Mouse (Mus musculus) midbrain, embryonic 15.5 days (tissue): ENCODE data around the gene Skap2. TPM values are rescaled to one million over a fixed set of nuclear protein-coding genes. Genes with fewer than 3 reads are reported as not detected.

ENCODE experiments used
- ATAC-seq: fragments of 200-750 bp; cut with Nextera tagmentation; replicated peaks from 2 replicates; pipeline ENCODE4 v1.8.0; 2017; ENCODE audit warnings: moderate TSS enrichment
- H3K27ac ChIP-seq: fragments of 300-500 bp; sonication (generic); 2 replicates; pipeline ENCODE4 v1.5.1; 2015; ENCODE audit warnings: mild to moderate bottlenecking, inconsistent platforms
- H3K27me3 ChIP-seq: fragments of 300-500 bp; sonication (generic); replicated peaks from 2 replicates; pipeline ENCODE4 v1.6.1; 2015; ENCODE audit warnings: inconsistent platforms
- H3K36me3 ChIP-seq: fragments of 300-500 bp; sonication (generic); replicated peaks from 2 replicates; pipeline ENCODE4 v1.6.1; 2015; ENCODE audit warnings: inconsistent platforms
- H3K4me1 ChIP-seq: fragments of 300-500 bp; sonication (generic); 2 replicates; pipeline ENCODE4 v1.6.1; 2015; ENCODE audit warnings: inconsistent platforms
- H3K4me2 ChIP-seq: fragments of 300-500 bp; sonication (generic); 2 replicates; pipeline ENCODE4 v1.6.1; 2015; ENCODE audit warnings: inconsistent platforms, mild to moderate bottlenecking, moderate library complexity
- H3K4me3 ChIP-seq: fragments of 300-500 bp; sonication (generic); 2 replicates; pipeline ENCODE4 v1.5.1; 2015; ENCODE audit warnings: mild to moderate bottlenecking, inconsistent platforms
- H3K9ac ChIP-seq: fragments of 300-500 bp; sonication (generic); 2 replicates; pipeline ENCODE4 v1.6.1; 2015; ENCODE audit warnings: mild to moderate bottlenecking, inconsistent platforms
- H3K9me3 ChIP-seq: fragments of 300-500 bp; sonication (generic); 2 replicates; pipeline ENCODE4 v1.6.1; 2016; ENCODE audit warnings: inconsistent platforms
- WGBS: fragments of 180-500 bp; shearing (Covaris S2); methylation state at CpG from one replicate; pipeline ENCODE4 v1.1.7; 2015; ENCODE audit warnings: mixed read lengths; 5-methylcytosine and 5-hydroxymethylcytosine counted together
- polyA plus RNA-seq: library from polyadenylated mRNA; unstranded; fragments of >200 nt; fragmentation: Nextera tagmentation; extraction: Ambion mirVana; gene quantifications from 2 replicates; pipeline ENCODE4 v1.2.1, GENCODE M21; 2015

The Skap2 gene
- polyA plus RNA-seq, 1 experiment from 2014 or later, result 5.4 TPM

DNA sequence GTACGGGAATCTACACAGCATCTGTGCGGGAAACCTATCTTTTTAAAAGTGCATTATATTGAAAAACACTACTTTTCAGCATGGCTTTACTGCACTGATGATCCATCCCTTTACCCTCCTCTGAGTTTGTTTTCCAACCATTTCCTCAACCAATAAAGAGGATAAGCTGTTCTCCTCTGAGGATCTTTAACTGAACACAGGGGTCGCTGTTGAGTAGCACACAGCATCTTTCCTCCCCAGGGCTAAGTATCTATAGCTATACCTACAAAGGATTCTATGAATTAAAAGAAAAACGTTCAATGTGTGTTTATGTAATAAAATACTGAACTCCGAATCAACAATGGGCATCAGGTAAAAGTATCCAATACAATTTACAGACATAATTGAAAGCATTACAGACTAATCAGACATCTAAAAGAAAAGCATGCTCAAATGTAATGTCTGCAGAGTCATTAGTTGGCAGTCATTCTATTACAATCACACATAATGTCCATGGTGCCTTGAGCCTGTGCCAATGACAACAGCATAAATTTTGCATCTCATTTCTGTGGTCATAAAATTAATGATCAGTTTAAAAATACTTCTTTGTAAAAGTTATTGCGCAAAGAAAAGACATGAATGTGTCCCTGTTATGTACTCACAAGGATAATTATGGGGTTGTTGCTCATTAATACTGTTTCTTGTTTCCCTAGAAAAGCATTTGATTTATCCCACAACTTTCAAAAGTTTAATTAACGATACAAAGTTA lies 13.8 kb downstream of the Skap2 start:
- Histone ChIP-seq H3K9me3 (no peaks in the 10 kb centered on the region), H3K9ac (no peak overlapping the region), H3K27ac (no peak overlapping the region), H3K4me1 (no peaks in the 10 kb centered on the region), H3K4me2 (no peak overlapping the region), H3K27me3 (peaks cover 43% of the 10 kb centered on the region), H3K36me3 (no peaks in the 10 kb centered on the region), H3K4me3 (no peak overlapping the region)
- WGBS, result 53% methylated on average over 7 of the region's 7 CpGs
- ATAC-seq, result no peak

GRCm38 (mm10) chr6:51987999-51988398 lies 24.4 kb downstream of the Skap2 start:
- Histone ChIP-seq H3K4me3 (no peak overlapping the region), H3K27me3 (0 out of 2 replicates have a peak, but pooled peaks cover 3% of the 10 kb centered on the region), H3K4me1 (no peaks in the 10 kb centered on the region), H3K9ac (no peak overlapping the region), H3K4me2 (no peak overlapping the region), H3K27ac (no peak overlapping the region), H3K9me3 (no peaks in the 10 kb centered on the region), H3K36me3 (no peaks in the 10 kb centered on the region)
- 77% methylated on average over 2 of the region's 2 CpGs for WGBS
- ATAC-seq, result no peak

DNA sequence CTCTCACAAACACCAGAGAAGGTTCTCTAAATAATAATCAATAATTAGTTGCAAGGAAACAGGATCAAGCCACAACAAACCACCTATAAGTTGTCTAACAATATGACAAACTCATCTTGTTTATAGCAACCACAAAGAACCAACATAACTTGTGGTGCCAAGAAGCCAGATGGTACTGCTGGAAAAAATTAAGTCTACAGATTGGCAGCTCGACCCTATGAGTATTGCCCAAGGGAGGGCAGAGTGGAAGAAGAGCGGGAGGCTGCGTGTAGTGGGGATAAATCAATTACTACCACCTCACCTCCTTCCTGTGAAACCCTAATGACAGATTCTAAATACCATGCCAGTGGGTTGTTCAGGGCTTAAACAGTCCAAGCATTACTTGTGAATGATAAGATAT lies 34.7 kb downstream of the Skap2 start:
- no peaks in the 10 kb centered on the region for H3K27me3 ChIP-seq
- no peaks in the 10 kb centered on the region for H3K36me3 ChIP-seq
- H3K9ac ChIP-seq, result no peak overlapping the region
- no peaks in the 10 kb centered on the region for H3K4me1 ChIP-seq
- no peak overlapping the region for H3K4me3 ChIP-seq
- H3K4me2 ChIP-seq, result no peak overlapping the region
- 63% methylated on average over 3 of the region's 3 CpGs for WGBS
- no peaks in the 10 kb centered on the region for H3K9me3 ChIP-seq
- no peak overlapping the region for H3K27ac ChIP-seq
- no peak for ATAC-seq

GRCm38 (mm10) chr6:51975751-51976150 lies 36.6 kb downstream of the Skap2 start:
- Histone ChIP-seq H3K27ac (no peak overlapping the region), H3K36me3 (no peaks in the 10 kb centered on the region), H3K4me3 (no peak overlapping the region), H3K4me1 (no peaks in the 10 kb centered on the region), H3K27me3 (no peaks in the 10 kb centered on the region), H3K9me3 (no peaks in the 10 kb centered on the region), H3K4me2 (no peak overlapping the region), H3K9ac (no peak overlapping the region)
- ATAC-seq, result no peak
- 63% methylated on average over 4 of the region's 4 CpGs for WGBS

DNA sequence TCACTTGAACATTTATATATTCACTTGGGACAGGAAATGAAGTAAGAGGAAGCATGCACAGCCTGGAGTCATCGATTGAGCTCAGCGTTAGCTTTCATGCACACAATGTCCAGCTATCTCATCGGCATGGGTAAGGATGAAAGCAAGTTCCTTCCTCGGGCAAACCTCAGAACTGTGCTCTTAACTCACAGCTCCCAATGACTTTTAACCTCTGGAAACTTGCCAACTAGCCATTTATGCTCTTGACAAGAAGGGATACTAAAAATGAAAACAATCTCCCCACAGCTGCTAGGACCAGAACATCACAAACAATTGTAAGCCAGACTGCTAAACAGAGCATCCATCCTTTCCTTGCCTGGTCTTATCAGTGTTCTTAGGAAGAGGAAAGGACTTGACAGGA lies 53.4 kb downstream of the Skap2 start:
- Histone ChIP-seq H3K4me3 (no peak overlapping the region), H3K9me3 (no peaks in the 10 kb centered on the region), H3K36me3 (no peaks in the 10 kb centered on the region), H3K4me1 (no peaks in the 10 kb centered on the region), H3K9ac (no peak overlapping the region), H3K4me2 (no peak overlapping the region), H3K27me3 (no peaks in the 10 kb centered on the region), H3K27ac (no peak overlapping the region)
- 77% methylated on average over 4 of the region's 4 CpGs for WGBS
- no peak for ATAC-seq

DNA sequence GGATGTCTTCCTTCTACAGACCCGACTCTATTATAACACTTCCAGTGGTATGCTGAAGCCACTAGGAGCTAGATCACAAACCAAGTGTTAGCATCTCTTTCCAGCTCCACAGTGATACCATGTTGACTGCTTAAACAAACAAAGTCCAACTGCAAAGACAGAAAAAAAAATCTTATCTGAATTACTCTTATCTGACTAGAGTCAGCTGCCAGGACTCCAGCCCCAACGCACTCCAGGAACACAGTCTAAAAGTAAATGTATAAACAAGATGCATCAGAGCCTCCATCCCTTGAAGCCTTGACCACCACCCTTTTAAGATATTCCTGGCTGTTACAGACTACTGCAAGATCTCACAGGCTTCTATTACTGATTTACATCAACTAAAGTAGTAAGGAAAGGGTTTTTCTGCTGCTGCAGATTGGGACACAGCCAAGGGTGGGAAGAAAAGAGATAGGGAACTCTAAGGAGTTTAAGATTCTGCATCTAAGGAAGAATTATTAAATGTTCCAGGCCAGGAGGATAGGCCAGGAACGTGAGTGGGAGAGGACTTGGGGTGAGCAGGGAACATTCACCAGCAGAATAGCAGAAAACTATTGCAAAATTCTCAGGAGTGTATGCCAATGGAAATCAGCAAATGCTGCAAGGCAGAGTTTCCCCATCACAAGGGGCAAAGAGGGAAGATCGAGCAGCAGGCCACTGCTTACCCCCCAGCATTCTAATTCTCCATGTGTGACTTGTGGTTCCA lies 56.1 kb downstream of the Skap2 start:
- WGBS, result 84% methylated on average over 4 of the region's 4 CpGs
- H3K4me2 ChIP-seq, result no peak overlapping the region
- no peaks in the 10 kb centered on the region for H3K36me3 ChIP-seq
- H3K4me1 ChIP-seq, result no peaks in the 10 kb centered on the region
- no peak overlapping the region for H3K9ac ChIP-seq
- 0 out of 2 replicates have a peak, but pooled peaks cover 3% of the 10 kb centered on the region for H3K27me3 ChIP-seq
- no peaks in the 10 kb centered on the region for H3K9me3 ChIP-seq
- ATAC-seq, result no peak
- H3K27ac ChIP-seq, result no peak overlapping the region
- H3K4me3 ChIP-seq, result no peak overlapping the region

DNA sequence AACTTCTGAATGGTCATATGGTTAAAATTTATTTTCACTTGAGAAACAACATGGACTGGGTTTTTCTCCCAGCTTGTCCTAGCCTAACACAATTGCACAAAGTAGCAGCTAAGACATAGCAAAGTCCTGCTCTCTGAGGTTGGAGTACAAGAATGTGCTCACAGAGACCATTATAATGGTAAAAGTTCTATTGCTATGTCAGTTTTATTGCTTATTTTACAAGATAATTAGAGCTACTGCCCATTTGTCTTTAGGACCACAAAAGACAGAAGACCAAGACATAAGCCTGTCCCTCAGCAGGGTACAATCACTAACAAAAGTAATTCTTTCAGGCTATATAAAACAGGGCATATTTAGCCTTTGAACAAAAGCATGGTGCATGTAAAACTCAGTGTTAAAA lies 64.7 kb downstream of the Skap2 start:
- Histone ChIP-seq H3K27ac (no peak overlapping the region), H3K9ac (no peak overlapping the region), H3K27me3 (peaks cover 25% of the 10 kb centered on the region), H3K9me3 (no peaks in the 10 kb centered on the region), H3K4me1 (no peaks in the 10 kb centered on the region), H3K36me3 (no peaks in the 10 kb centered on the region), H3K4me2 (no peak overlapping the region), H3K4me3 (no peak overlapping the region)
- no peak for ATAC-seq

DNA sequence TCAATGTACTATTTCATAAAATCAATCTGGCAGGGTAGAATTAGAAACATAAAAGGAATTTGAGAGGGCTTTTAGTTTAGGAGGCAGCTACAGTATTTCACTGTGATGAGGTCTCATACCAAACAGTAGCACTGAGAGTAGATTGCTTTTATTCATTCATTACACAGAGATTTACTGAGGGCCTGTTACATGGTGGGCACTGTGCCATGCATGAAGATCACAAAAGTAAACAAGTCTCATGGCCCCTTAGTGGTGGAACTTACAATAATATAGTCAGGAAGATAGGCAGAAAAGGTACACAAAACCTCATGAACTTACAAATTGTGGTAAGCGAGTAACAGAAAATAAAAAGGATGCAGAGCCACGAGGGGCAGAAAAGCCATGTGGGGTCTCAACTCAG lies 67.4 kb downstream of the Skap2 start:
- no peaks in the 10 kb centered on the region for H3K4me1 ChIP-seq
- no peaks in the 10 kb centered on the region for H3K9me3 ChIP-seq
- WGBS, result 85% methylated on average over 2 of the region's 2 CpGs
- no peak for ATAC-seq
- H3K4me2 ChIP-seq, result no peak overlapping the region
- peaks cover 45% of the 10 kb centered on the region for H3K27me3 ChIP-seq
- H3K27ac ChIP-seq, result no peak overlapping the region
- no peak overlapping the region for H3K4me3 ChIP-seq
- H3K36me3 ChIP-seq, result no peaks in the 10 kb centered on the region
- H3K9ac ChIP-seq, result no peak overlapping the region

DNA sequence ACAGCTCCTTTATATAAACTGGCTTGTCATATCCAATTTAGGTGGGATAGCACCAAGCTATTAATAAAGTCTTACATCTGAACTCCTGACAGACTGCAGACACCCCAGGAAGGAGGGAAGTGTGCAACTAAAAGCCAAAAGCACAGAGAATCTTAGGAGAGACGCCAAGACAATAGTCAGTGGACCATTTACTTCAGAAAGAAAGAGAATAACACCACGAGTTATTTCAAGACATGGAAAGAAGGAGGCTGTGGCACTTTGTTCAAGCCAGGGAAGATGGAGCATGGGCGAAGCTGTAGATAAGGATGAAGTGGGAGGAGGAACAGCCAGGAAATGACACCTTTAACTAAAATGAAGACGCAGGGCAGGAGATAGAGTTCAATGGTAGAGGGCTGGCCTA lies 78.4 kb downstream of the Skap2 start:
- Histone ChIP-seq H3K4me1 (no peaks in the 10 kb centered on the region), H3K9me3 (no peaks in the 10 kb centered on the region), H3K4me3 (no peak overlapping the region), H3K4me2 (no peak overlapping the region), H3K36me3 (no peaks in the 10 kb centered on the region), H3K27ac (no peak overlapping the region), H3K9ac (no peak overlapping the region), H3K27me3 (peaks cover 59% of the 10 kb centered on the region)
- WGBS, result 55% methylated on average over 4 of the region's 4 CpGs
- no peak for ATAC-seq

- Histone ChIP-seq H3K36me3 (no peaks in the 10 kb centered on the region), H3K27ac (no peak overlapping the region), H3K4me3 (no peak overlapping the region), H3K9me3 (no peaks in the 10 kb centered on the region), H3K4me2 (no peak overlapping the region), H3K4me1 (no peaks in the 10 kb centered on the region), H3K27me3 (peaks cover 60% of the 10 kb centered on the region), H3K9ac (no peak overlapping the region)
- no peak for ATAC-seq
- 12% methylated on average over 3 of the region's 3 CpGs for WGBS
These were observed 79.2 kb downstream of the Skap2 start for GRCm38 (mm10) chr6:51933034-51933611.

- Histone ChIP-seq H3K27ac (no peak overlapping the region), H3K4me3 (no peak overlapping the region), H3K9me3 (no peaks in the 10 kb centered on the region), H3K27me3 (peaks cover 69% of the 10 kb centered on the region), H3K4me1 (no peaks in the 10 kb centered on the region), H3K36me3 (no peaks in the 10 kb centered on the region), H3K9ac (no peak overlapping the region), H3K4me2 (no peak overlapping the region)
- no peak for ATAC-seq
- WGBS, result 56% methylated on average over 3 of the region's 3 CpGs
These were observed 85.2 kb downstream of the Skap2 start for GRCm38 (mm10) chr6:51927101-51927500.

- Histone ChIP-seq H3K9ac (no peak overlapping the region), H3K4me3 (no peak overlapping the region), H3K4me1 (no peaks in the 10 kb centered on the region), H3K27me3 (peaks cover 38% of the 10 kb centered on the region), H3K36me3 (no peaks in the 10 kb centered on the region), H3K4me2 (no peak overlapping the region), H3K27ac (no peak overlapping the region), H3K9me3 (no peaks in the 10 kb centered on the region)
- WGBS, result 88% methylated on average over 4 of the region's 4 CpGs
- ATAC-seq, result no peak
These were observed 90.5 kb downstream of the Skap2 start for GRCm38 (mm10) chr6:51921831-51922230.

GRCm38 (mm10) chr6:51908495-51908894 lies 103.9 kb downstream of the Skap2 start:
- ATAC-seq, result no peak
- no peak overlapping the region for H3K9ac ChIP-seq
- H3K9me3 ChIP-seq, result no peaks in the 10 kb centered on the region
- no peak overlapping the region for H3K4me2 ChIP-seq
- no peaks in the 10 kb centered on the region for H3K4me1 ChIP-seq
- no peak overlapping the region for H3K4me3 ChIP-seq
- H3K36me3 ChIP-seq, result no peaks in the 10 kb centered on the region
- H3K27ac ChIP-seq, result no peak overlapping the region
- H3K27me3 ChIP-seq, result no peaks in the 10 kb centered on the region
